Mouse (Mus musculus): Measurements from ENCODE around the gene Catsperg2. TPM values are rescaled to one million over a fixed set of nuclear protein-coding genes. Genes with fewer than 3 reads are reported as not detected.

The Catsperg2 gene
- polyA plus RNA-seq (2015; fragmentation: Nextera tagmentation; extraction: Ambion mirVana): 0.12 TPM in 1 of 2 replicates, not detected in the other

GRCm38 (mm10) chr7:29726860-29727259 is at the start of gene Catsperg2:
Gene Catsperg2 (minus strand): TSS chr7:29727032.

GRCm38 (mm10) chr7:29768090-29768900 is 41.5 kb upstream of the Catsperg2 start, which contains the start of gene Zfp84:
Gene Zfp84 (plus strand): TSS chr7:29768552.

Small RNAs within 50 kb of the gene (microRNA-seq; reads per million reads assigned to microRNA genes)
- gene Mir1964 (ENCODE audit: borderline replicate concordance, insufficient number of aligned reads): 1.8 reads per million

Other genes with a start within 250 kb of the Catsperg2 start
- gene Sipa1l3, start 208.4 kb downstream of the Catsperg2 start, polyA plus RNA-seq (2015; fragmentation: Nextera tagmentation; extraction: Ambion mirVana): 3.5 and 8.8 TPM in 2 replicates
- gene Zfp84, start 41.5 kb upstream of the Catsperg2 start, polyA plus RNA-seq (2015; fragmentation: Nextera tagmentation; extraction: Ambion mirVana): 4.7 and 6.3 TPM in 2 replicates
- 5.0 and 5.4 TPM in 2 replicates for gene Zfp30, start 57.0 kb upstream of the Catsperg2 start, polyA plus RNA-seq (2015; fragmentation: Nextera tagmentation; extraction: Ambion mirVana)
- gene Zfp790, start 89.1 kb upstream of the Catsperg2 start, polyA plus RNA-seq (2015; fragmentation: Nextera tagmentation; extraction: Ambion mirVana): 6.9 and 8.6 TPM in 2 replicates
- 1.9 and 2.1 TPM in 2 replicates for gene Zfp940, start 126.6 kb upstream of the Catsperg2 start, polyA plus RNA-seq (2015; fragmentation: Nextera tagmentation; extraction: Ambion mirVana)
- 2.2 and 3.1 TPM in 2 replicates for gene Zfp420, start 132.9 kb upstream of the Catsperg2 start, polyA plus RNA-seq (2015; fragmentation: Nextera tagmentation; extraction: Ambion mirVana)
- 4.8 and 6.3 TPM in 2 replicates for gene Zfp27, start 179.5 kb upstream of the Catsperg2 start, polyA plus RNA-seq (2015; fragmentation: Nextera tagmentation; extraction: Ambion mirVana)
- gene Zfp383, start 181.2 kb upstream of the Catsperg2 start, polyA plus RNA-seq (2015; fragmentation: Nextera tagmentation; extraction: Ambion mirVana): 4.1 and 4.2 TPM in 2 replicates
- 5.6 and 8.2 TPM in 2 replicates for gene Zfp74, start 227.1 kb upstream of the Catsperg2 start, polyA plus RNA-seq (2015; fragmentation: Nextera tagmentation; extraction: Ambion mirVana)

All from adrenal gland, postnatal 0 days (tissue).